Mouse (Mus musculus): Measurements from ENCODE around the gene Abcg5.

- TF ChIP-seq POLR2A (IDR thresholded peaks at IDR 0.05; ENCODE audit: insufficient read depth, low read depth, low read length) (no peak), EP300 (IDR thresholded peaks at IDR 0.05; ENCODE audit: insufficient read depth, low read depth, low read length) (no peak)
These were observed 62.7 kb downstream of the Abcg5 start for GRCm38 (mm10) chr17:84620076-84620475.
